Mouse (Mus musculus) thymus, postnatal 14 days (tissue): Measurements from ENCODE around the gene Plac1.
A peak's percentile ranks its signal among the peaks of the same experiment; 100 is the strongest.

Experiments used
- DNase-seq: peaks from one replicate; pipeline ENCODE4 v3.0.0; 2021

The Plac1 gene

GRCm38 (mm10) chrX:53041006-53041405 lies 198.9 kb downstream of the Plac1 start:
- no peak for DNase-seq

DNA sequence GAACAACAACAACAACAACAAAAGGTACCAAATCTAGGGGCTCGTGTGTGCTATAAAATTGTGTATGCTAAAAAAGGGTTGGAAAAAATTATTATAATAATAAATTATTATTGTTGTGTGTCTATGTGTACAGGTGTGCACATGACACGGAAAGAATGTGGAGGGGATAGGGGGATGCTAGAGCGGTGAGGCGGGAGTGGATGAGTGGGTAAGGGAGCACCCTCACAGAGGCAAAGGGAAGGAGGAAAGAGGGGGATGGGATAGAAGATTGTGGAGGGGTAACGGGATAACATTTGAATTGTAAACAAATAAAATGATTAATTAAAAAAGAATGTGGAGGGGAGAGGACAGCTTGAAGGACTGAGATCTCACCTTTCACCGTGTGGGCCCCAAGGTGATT lies 199.8 kb downstream of the Plac1 start:
- no peak for DNase-seq

DNA sequence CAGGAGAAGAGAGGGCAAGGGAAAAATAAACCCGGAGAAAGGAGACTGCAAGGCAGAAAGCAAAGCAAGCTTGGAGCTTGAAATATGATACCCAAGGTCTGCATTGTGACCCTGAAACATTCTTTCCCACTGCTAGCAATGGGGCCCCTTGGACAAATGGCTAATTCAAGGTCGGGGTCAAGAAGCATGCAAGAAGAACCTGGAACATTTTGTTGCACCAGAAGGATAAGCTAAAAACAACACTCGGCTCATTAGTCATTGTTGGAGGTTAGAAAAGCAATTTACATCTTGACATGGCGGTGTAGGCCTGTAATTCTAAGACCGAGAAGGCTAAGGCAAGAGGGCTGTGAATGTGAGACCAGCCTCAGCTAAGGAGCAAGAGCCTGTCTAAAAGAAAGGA lies 200.3 kb downstream of the Plac1 start:
- DNase-seq, result no peak

DNA sequence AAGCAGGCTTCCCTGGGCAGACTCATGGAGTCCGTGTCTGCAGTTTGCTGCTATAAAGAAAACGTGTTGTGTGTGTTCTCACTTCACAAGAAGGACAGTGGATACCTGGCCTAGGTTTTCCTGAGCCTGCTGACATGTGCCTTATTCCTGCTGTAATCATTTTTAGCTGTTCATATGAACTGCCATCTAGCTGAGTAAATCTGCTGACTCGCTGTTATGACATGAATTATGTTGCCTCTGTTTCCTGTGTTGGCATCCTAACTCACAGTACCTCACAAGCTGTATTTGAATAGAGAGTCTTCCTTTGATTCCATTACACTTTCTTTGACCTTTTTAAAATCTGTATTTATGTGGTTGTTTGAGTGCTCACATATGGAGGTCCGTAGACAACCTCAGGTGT lies 201.7 kb downstream of the Plac1 start:
- DNase-seq, result no peak

GRCm38 (mm10) chrX:53029559-53029958 lies 210.4 kb downstream of the Plac1 start:
- peak; percentile 19 for DNase-seq

DNA sequence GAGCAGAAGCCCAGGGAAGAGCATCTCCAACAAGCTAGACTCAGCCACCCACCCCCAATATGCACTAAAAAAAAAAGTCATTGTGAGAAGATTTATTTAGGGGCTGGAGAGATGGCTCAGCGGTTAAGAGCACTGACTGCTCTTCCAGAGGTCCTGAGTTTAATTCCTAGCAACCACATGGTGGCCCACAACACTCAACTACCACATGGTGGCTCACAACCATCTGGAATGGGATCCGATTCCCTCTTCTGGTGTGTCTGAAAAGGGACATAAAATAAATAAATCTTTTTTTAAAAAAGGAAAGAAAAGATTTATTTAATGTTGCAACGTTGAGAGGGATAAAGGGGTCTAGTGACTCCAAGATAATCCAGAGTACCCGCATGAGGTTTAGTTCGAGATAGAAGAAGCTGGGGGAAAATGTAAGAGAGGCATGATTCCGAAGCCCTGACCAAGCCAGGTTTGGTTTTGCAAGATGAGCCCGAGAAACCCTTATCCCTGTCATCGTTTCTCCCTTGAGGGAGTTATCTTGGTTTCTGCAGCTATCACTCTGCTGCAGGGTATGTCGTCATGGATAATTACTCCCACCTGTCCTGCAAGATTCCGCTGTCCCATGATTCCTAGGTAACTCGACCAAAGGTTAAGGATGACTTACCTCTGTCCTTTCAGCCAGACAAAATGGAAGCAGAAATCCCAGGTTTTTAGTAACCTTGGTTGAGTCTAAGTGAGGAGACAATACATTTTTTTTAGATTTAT lies 214.3 kb downstream of the Plac1 start:
- DNase-seq, result no peak

DNA sequence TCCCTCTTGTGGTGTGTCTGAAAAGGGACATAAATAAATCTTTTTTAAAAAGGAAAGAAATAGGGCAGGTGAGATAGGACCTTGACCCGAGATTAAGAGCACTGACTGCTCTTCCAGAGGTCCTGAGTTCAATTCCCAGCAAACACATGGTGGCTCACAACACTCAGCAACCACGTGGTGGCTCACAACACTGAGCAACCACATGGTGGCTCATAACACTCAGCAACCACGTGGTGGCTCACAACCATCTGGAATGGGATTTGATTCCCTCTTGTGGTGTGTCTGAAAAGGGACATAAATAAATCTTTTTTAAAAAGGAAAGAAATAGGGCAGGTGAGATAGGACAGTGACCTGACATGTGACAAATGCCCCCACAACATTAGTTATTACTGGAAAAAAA lies 215.6 kb downstream of the Plac1 start:
- DNase-seq, result peak; percentile 7

GRCm38 (mm10) chrX:53023021-53023420 lies 216.9 kb downstream of the Plac1 start:
- no peak for DNase-seq
